Mouse (Mus musculus) liver, embryonic 14.5 days (tissue): ENCODE measurements around the gene Kif7. TPM values are rescaled to one million over a fixed set of nuclear protein-coding genes. Genes with fewer than 3 reads are reported as not detected.

Experiments used
- ATAC-seq: fragments of 200-750 bp; cut with Nextera tagmentation; 2 replicates; pipeline ENCODE4 v1.8.0; 2017; ENCODE audit warnings: moderate number of reproducible peaks, mild to moderate bottlenecking, moderate library complexity; ENCODE audit not compliant: insufficient read depth
- DNase-seq, 3 experiments: peaks; one replicate each; pipeline ENCODE4 v3.0.0-alpha.2; 2012 to 2013; ENCODE audit warnings: low read depth in 3 of 3, low spot score in 3 of 3
- H3K27ac ChIP-seq: fragments of 300-500 bp; sonication (generic); 2 replicates; pipeline ENCODE4 v1.5.1; 2014; ENCODE audit warnings: moderate library complexity, mild to moderate bottlenecking, control low read depth, inconsistent platforms
- H3K27me3 ChIP-seq: fragments of 300-500 bp; sonication (generic); 2 replicates; pipeline ENCODE4 v1.6.1; 2014; ENCODE audit warnings: mild to moderate bottlenecking, low read length, moderate library complexity; ENCODE audit not compliant: control insufficient read depth, insufficient read depth
- H3K36me3 ChIP-seq: fragments of 300-500 bp; sonication (generic); replicated peaks from 2 replicates; pipeline ENCODE4 v1.6.1; 2014; ENCODE audit warnings: low read depth; ENCODE audit not compliant: control insufficient read depth, insufficient read depth
- H3K4me1 ChIP-seq, 2 experiments: fragments of 200-500 bp in 1 of 2; fragments of 300-500 bp in 1 of 2; sonication (generic) in 1 of 2; replicated peaks; 2 replicates each; pipeline ENCODE4 v1.6.1; 2012 to 2014; ENCODE audit warnings: antibody characterized with exemption in 1 of 2, inconsistent platforms in 1 of 2, low read length in 1 of 2; ENCODE audit not compliant: control insufficient read depth in 2 of 2, insufficient read depth in 2 of 2
- H3K4me2 ChIP-seq: fragments of 300-500 bp; sonication (generic); 2 replicates; pipeline ENCODE4 v1.6.1; 2014; ENCODE audit warnings: low read depth, mild to moderate bottlenecking, control low read depth, moderate library complexity
- H3K4me3 ChIP-seq, 2 experiments: fragments of 200-500 bp in 1 of 2; fragments of 300-500 bp in 1 of 2; sonication (generic) in 1 of 2; 2 replicates each; pipeline ENCODE4 v1.5.1; 2012 to 2014; ENCODE audit warnings: low read depth in 2 of 2, low read length in 2 of 2, mild to moderate bottlenecking in 2 of 2, control low read depth in 1 of 2, inconsistent platforms in 1 of 2, moderate library complexity in 1 of 2; ENCODE audit not compliant: insufficient read depth in 1 of 2
- H3K9ac ChIP-seq: fragments of 300-500 bp; sonication (generic); replicated peaks from 2 replicates; pipeline ENCODE4 v1.6.1; 2014; ENCODE audit warnings: mild to moderate bottlenecking, control low read depth, moderate library complexity
- H3K9me3 ChIP-seq: fragments of 300-500 bp; sonication (generic); 2 replicates; pipeline ENCODE4 v1.6.1; 2016; ENCODE audit warnings: low read length, mixed read lengths; ENCODE audit not compliant: control insufficient read depth
- CTCF ChIP-seq: IDR thresholded peaks from 2 replicates; pipeline ENCODE4 v1.5.1; 2016; ENCODE audit warnings: antibody characterized with exemption, low read depth, control low read depth
- EP300 ChIP-seq: IDR thresholded peaks from 2 replicates; pipeline ENCODE4 v1.6.1; 2016; ENCODE audit warnings: antibody characterized with exemption, low read depth
- WGBS: fragments of 180-500 bp; shearing (Covaris S2); extraction: QIAGEN DNeasy Blood & Tissue Kit; methylation state at CpG from one replicate; pipeline ENCODE4 v1.1.7; 2014; ENCODE audit not compliant: insufficient replicate concordance; 5-methylcytosine and 5-hydroxymethylcytosine counted together
- polyA plus RNA-seq, 2 experiments: library from polyadenylated mRNA; depleted of rRNA in 1 of 2; stranded (reverse) in 1 of 2; unstranded in 1 of 2; fragments of >200 nt; fragmentation: Nextera tagmentation in 1 of 2; extraction: Ambion mirVana in 1 of 2; gene quantifications; 2 replicates each; pipeline versions ENCODE4 v1.2.1 to v1.2.3; 2012 to 2014

The Kif7 gene
- polyA plus RNA-seq, 2 experiments = 0.15 to 0.56 TPM

- Histone ChIP-seq H3K27ac (no peak within 1 kb of the TSS), H3K4me2 (peak within 1 kb of the TSS; percentile 91), H3K36me3 (peaks cover 15% of the 10 kb centered on the region), H3K4me1 (peaks cover 12 to 16% of the 10 kb centered on the region in 2 experiments), H3K4me3 (peak within 1 kb of the TSS; percentile 83 to 88), H3K9me3 (no peaks in the 10 kb centered on the region), H3K9ac (peak within 1 kb of the TSS; percentile 88), H3K27me3 (no peaks in the 10 kb centered on the region)
- peak; percentile 97 to 98 (median 97) for DNase-seq
- TF ChIP-seq EP300 (no peak), CTCF (no peak)
- WGBS = under 1% methylated on average over 39 of the region's 39 CpGs
- ATAC-seq = peak; percentile 99
Measured at GRCm38 (mm10) chr7:79659578-79660290, 55.8 kb downstream of the Kif7 start, which contains the start of gene Ticrr. Gene Ticrr, plus strand, starts transcription at chr7:79660196.

DNA sequence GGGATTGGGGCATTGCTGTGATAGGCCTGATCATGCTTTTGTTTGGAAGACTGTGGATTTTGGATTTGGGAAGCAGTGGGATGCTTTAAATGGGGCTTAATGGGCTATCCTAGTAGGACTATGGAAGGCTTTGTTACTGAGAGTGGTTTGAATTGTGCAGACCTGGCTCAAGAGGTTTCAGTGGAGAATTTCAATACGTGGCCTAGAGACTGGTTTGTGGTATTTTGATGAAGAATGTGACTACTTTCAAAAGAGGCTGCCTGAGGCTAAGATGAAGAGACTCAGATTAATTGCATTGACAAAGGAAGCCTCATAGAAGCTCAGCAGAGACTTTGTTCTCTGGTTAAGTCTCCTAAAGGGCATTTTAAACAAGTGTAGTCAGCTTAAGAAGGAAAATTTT is 60.9 kb downstream of the Kif7 start:
- Histone ChIP-seq H3K4me2 (no peak overlapping the region), H3K4me1 (peaks cover 5 to 7% of the 10 kb centered on the region in 2 experiments), H3K27ac (no peak overlapping the region), H3K36me3 (no peaks in the 10 kb centered on the region), H3K9me3 (no peaks in the 10 kb centered on the region), H3K9ac (no peak overlapping the region), H3K27me3 (no peaks in the 10 kb centered on the region), H3K4me3 (no peak overlapping the region)
- ATAC-seq (no peak), DNase-seq (no peak)
- WGBS = 36% methylated on average over 1 of the region's 1 CpGs
- TF ChIP-seq CTCF (no peak), EP300 (no peak)

GRCm38 (mm10) chr7:79654185-79654584 is 61.3 kb downstream of the Kif7 start:
- H3K4me1 ChIP-seq = peaks cover 3 to 5% of the 10 kb centered on the region in 2 experiments
- DNase-seq (no peak), ATAC-seq (no peak)
- H3K27ac ChIP-seq = no peak overlapping the region
- H3K4me2 ChIP-seq = no peak overlapping the region
- H3K9me3 ChIP-seq = no peaks in the 10 kb centered on the region
- no peak overlapping the region for H3K9ac ChIP-seq
- 64% methylated on average over 1 of the region's 1 CpGs for WGBS
- no peak overlapping the region for H3K4me3 ChIP-seq
- no peaks in the 10 kb centered on the region for H3K36me3 ChIP-seq
- no peaks in the 10 kb centered on the region for H3K27me3 ChIP-seq
- no peak for TF ChIP-seq EP300
- no peak for TF ChIP-seq CTCF

- no peak overlapping the region for H3K9ac ChIP-seq
- no peak for ATAC-seq
- no peaks in the 10 kb centered on the region for H3K4me1 ChIP-seq
- 2% methylated on average over 3 of the region's 3 CpGs for WGBS
- H3K27me3 ChIP-seq = no peaks in the 10 kb centered on the region
- no peaks in the 10 kb centered on the region for H3K9me3 ChIP-seq
- TF ChIP-seq EP300 (no peak), CTCF (peak; percentile 81)
- no peak overlapping the region for H3K4me3 ChIP-seq
- no peak overlapping the region for H3K4me2 ChIP-seq
- H3K27ac ChIP-seq = no peak overlapping the region
- H3K36me3 ChIP-seq = no peaks in the 10 kb centered on the region
- DNase-seq = no peak
Measured at GRCm38 (mm10) chr7:79649005-79649404, 66.5 kb downstream of the Kif7 start.

Other genes with a start within 250 kb of the Kif7 start
- 14.4 and 15.4 TPM in 2 replicates for gene Polg, start 249.4 kb downstream of the Kif7 start, polyA plus RNA-seq (2012; rRNA removed)
- gene Polg, start 249.4 kb downstream of the Kif7 start, polyA plus RNA-seq (2014; fragmentation: Nextera tagmentation; extraction: Ambion mirVana) = 14.0 and 16.2 TPM in 2 replicates
- gene Rhcg, start 98.1 kb downstream of the Kif7 start, polyA plus RNA-seq (2012; rRNA removed) = 0.03 TPM in 2 replicates
- not detected in 2 replicates for gene Rhcg, start 98.1 kb downstream of the Kif7 start, polyA plus RNA-seq (2014; fragmentation: Nextera tagmentation; extraction: Ambion mirVana)
- gene Ticrr, start 55.5 kb downstream of the Kif7 start, polyA plus RNA-seq (2012; rRNA removed) = 3.4 and 3.6 TPM in 2 replicates
- gene Ticrr, start 55.5 kb downstream of the Kif7 start, polyA plus RNA-seq (2014; fragmentation: Nextera tagmentation; extraction: Ambion mirVana) = 6.0 and 6.9 TPM in 2 replicates
- gene Plin1, start 17.2 kb upstream of the Kif7 start, polyA plus RNA-seq (2012; rRNA removed) = not detected in 2 replicates
- gene Plin1, start 17.2 kb upstream of the Kif7 start, polyA plus RNA-seq (2014; fragmentation: Nextera tagmentation; extraction: Ambion mirVana) = not detected in 2 replicates
- 0.81 and 1.1 TPM in 2 replicates for gene Pex11a, start 27.4 kb upstream of the Kif7 start, polyA plus RNA-seq (2012; rRNA removed)
- 1.5 and 2.3 TPM in 2 replicates for gene Pex11a, start 27.4 kb upstream of the Kif7 start, polyA plus RNA-seq (2014; fragmentation: Nextera tagmentation; extraction: Ambion mirVana)
- gene Wdr93, start 27.4 kb upstream of the Kif7 start, polyA plus RNA-seq (2012; rRNA removed) = 0.03 and 0.04 TPM in 2 replicates
- 0.08 and 0.14 TPM in 2 replicates for gene Wdr93, start 27.4 kb upstream of the Kif7 start, polyA plus RNA-seq (2014; fragmentation: Nextera tagmentation; extraction: Ambion mirVana)
- gene Mesp1, start 78.1 kb upstream of the Kif7 start, polyA plus RNA-seq (2012; rRNA removed) = 0.02 TPM in 1 of 2 replicates, not detected in the other
- gene Mesp1, start 78.1 kb upstream of the Kif7 start, polyA plus RNA-seq (2014; fragmentation: Nextera tagmentation; extraction: Ambion mirVana) = not detected in 2 replicates
- 0.04 TPM in 1 of 2 replicates, not detected in the other for gene Mesp2, start 95.0 kb upstream of the Kif7 start, polyA plus RNA-seq (2012; rRNA removed)
- gene Mesp2, start 95.0 kb upstream of the Kif7 start, polyA plus RNA-seq (2014; fragmentation: Nextera tagmentation; extraction: Ambion mirVana) = 0.06 TPM in 1 of 2 replicates, not detected in the other
- 16.1 and 16.9 TPM in 2 replicates for gene Anpep, start 145.3 kb upstream of the Kif7 start, polyA plus RNA-seq (2012; rRNA removed)
- gene Anpep, start 145.3 kb upstream of the Kif7 start, polyA plus RNA-seq (2014; fragmentation: Nextera tagmentation; extraction: Ambion mirVana) = 14.9 and 18.1 TPM in 2 replicates
- 4.9 and 5.6 TPM in 2 replicates for gene Ap3s2, start 204.9 kb upstream of the Kif7 start, polyA plus RNA-seq (2012; rRNA removed)
- 10.5 and 12.2 TPM in 2 replicates for gene Ap3s2, start 204.9 kb upstream of the Kif7 start, polyA plus RNA-seq (2014; fragmentation: Nextera tagmentation; extraction: Ambion mirVana)
- gene Arpin, start 219.6 kb upstream of the Kif7 start, polyA plus RNA-seq (2012; rRNA removed) = 1.9 TPM in 2 replicates
- gene Arpin, start 219.6 kb upstream of the Kif7 start, polyA plus RNA-seq (2014; fragmentation: Nextera tagmentation; extraction: Ambion mirVana) = 3.1 and 4.1 TPM in 2 replicates